Mouse (Mus musculus) layer of hippocampus, postnatal 10 days (tissue): Measurements from ENCODE around the gene Hmgn2. TPM values are rescaled to one million over a fixed set of nuclear protein-coding genes. Genes with fewer than 3 reads are reported as not detected.

ENCODE experiments used
- DNase-seq, 2 experiments: peaks; one replicate each; pipeline ENCODE4 v3.0.0; 2021; ENCODE audit warnings: low spot score in 2 of 2
- total RNA-seq, 2 experiments: library from RNA; stranded (reverse); gene quantifications; 2 replicates each; pipeline ENCODE4 v1.2.3; 2021

Gene Hmgn2
- total RNA-seq, 2 experiments from 2014 or later, result 199 to 225 TPM

GRCm38 (mm10) chr4:133928576-133929277, 39.7 kb downstream of the Hmgn2 start:
- DNase-seq, result no peak

DNA sequence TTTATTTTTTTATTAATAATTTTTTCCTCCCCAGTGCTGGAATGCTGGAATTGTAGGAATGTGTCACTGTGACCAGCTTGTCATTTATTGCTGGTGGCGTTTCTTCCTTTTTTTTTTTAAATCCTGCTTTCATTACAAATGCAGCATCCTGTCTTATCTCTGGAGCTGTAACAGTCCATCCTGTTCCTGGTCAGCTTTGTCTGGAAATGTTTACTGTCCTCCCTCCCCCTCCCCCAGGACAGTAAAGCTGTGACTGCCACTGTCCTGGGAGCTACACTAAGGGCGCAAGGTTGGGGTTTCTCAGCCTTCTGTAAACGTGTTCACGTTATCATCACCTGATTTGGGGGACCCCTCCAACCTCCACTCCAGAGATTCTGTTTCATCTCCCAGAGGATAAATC, 43.2 kb downstream of the Hmgn2 start:
- no peak for DNase-seq

GRCm38 (mm10) chr4:133923743-133924142, 44.7 kb downstream of the Hmgn2 start:
- no peak for DNase-seq

DNA sequence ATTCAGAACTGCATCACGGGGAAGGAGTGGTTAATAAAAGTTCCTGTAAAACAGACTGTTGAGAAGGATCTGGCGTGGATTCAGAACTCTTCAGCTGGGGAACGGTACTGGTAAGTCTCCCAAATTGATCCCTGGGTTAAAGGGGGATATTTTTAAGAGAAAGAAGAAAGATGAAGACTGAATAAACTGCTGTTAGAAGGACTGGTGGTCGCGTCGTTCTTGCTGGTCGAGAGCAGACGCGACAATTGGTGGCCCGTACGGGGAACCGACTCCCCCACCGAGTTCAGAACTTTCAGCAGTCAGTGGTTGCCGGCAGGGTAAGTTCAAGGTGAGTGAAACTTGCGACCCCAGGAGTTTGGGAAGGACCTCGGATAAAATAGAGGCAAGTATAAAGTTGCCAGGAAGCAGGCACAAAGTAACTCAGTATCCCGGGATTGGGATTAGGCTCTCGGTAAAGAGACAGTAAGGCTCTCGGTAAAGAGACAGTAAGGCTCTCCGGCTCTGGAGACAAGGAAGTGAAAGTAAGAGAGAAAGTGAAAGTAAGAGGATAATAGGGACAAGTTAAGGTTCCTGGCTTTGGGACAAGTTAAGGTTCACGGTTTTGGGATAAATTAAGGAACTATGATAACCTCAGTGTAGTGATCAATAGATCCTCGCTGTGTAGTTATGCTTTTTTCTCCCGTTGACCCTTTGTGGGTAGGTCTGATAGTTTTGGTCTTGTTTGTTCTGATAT, 50.2 kb downstream of the Hmgn2 start:
- DNase-seq, result peak in 1 of 2 experiments; percentile 32

Other genes starting within 250 kb of the Hmgn2 start
- gene Arid1a, start 211.9 kb downstream of the Hmgn2 start, total RNA-seq, result 10 to 100 TPM; 74.6 to 76.4 TPM
- 10 to 100 TPM; 18.2 TPM for gene Rps6ka1, start 80.9 kb downstream of the Hmgn2 start, total RNA-seq
- 10 to 100 TPM; 57.3 to 58.6 TPM for gene Dhdds, start 32.3 kb upstream of the Hmgn2 start, total RNA-seq
- not detected for gene Lin28a, start 50.2 kb upstream of the Hmgn2 start, total RNA-seq
- not detected for gene Zfp683, start 85.2 kb upstream of the Hmgn2 start, total RNA-seq
- 1 to 10 TPM; 2.1 to 2.7 TPM for gene Crybg2, start 92.2 kb upstream of the Hmgn2 start, total RNA-seq
- gene Cd52, start 126.4 kb upstream of the Hmgn2 start, total RNA-seq, result 1 to 10 TPM; 1.2 to 2.4 TPM
- 10 to 100 TPM; 19.5 to 23.2 TPM for gene Ubxn11, start 133.9 kb upstream of the Hmgn2 start, total RNA-seq
- 100 to 1,000 TPM; 292 to 301 TPM for gene Sh3bgrl3, start 160.1 kb upstream of the Hmgn2 start, total RNA-seq
- gene Cep85, start 218.5 kb upstream of the Hmgn2 start, total RNA-seq, result 10 to 100 TPM; 11.8 to 16.0 TPM
- not detected for gene Gm7534, start 234.4 kb upstream of the Hmgn2 start, total RNA-seq